Mouse (Mus musculus) heart, embryonic 12.5 days (tissue): Measurements from ENCODE around the gene Acp5. TPM values are rescaled to one million over a fixed set of nuclear protein-coding genes. Genes with fewer than 3 reads are reported as not detected.

Experiments
- ATAC-seq: fragments of 200-750 bp; cut with Nextera tagmentation; 2 replicates; pipeline ENCODE4 v1.8.0; 2017; ENCODE audit warnings: moderate TSS enrichment, moderate library complexity; ENCODE audit not compliant: insufficient number of reproducible peaks, low FRiP score
- H3K27ac ChIP-seq: fragments of 300-500 bp; sonication (generic); 2 replicates; pipeline ENCODE4 v1.5.1; 2016; ENCODE audit warnings: mild to moderate bottlenecking, moderate library complexity; ENCODE audit not compliant: poor library complexity, severe bottlenecking
- H3K27me3 ChIP-seq: fragments of 300-500 bp; sonication (generic); replicated peaks from 2 replicates; pipeline ENCODE4 v1.6.1; 2016; ENCODE audit warnings: mild to moderate bottlenecking, moderate library complexity
- H3K36me3 ChIP-seq: fragments of 300-500 bp; sonication (generic); 2 replicates; pipeline ENCODE4 v1.6.1; 2016; ENCODE audit warnings: mild to moderate bottlenecking, moderate library complexity
- H3K4me1 ChIP-seq: fragments of 300-500 bp; sonication (generic); replicated peaks from 2 replicates; pipeline ENCODE4 v1.6.1; 2016; ENCODE audit warnings: mild to moderate bottlenecking
- H3K4me2 ChIP-seq: fragments of 300-500 bp; sonication (generic); 2 replicates; pipeline ENCODE4 v1.6.1; 2016; ENCODE audit warnings: mild to moderate bottlenecking, moderate library complexity
- H3K4me3 ChIP-seq: fragments of 300-500 bp; sonication (generic); 2 replicates; pipeline ENCODE4 v1.5.1; 2016; ENCODE audit warnings: mild to moderate bottlenecking
- H3K9ac ChIP-seq: fragments of 300-500 bp; sonication (generic); 2 replicates; pipeline ENCODE4 v1.6.1; 2016; ENCODE audit warnings: mild to moderate bottlenecking, moderate library complexity
- H3K9me3 ChIP-seq: fragments of 300-500 bp; sonication (generic); replicated peaks from 2 replicates; pipeline ENCODE4 v1.6.1; 2016; ENCODE audit warnings: mild to moderate bottlenecking, moderate library complexity
- WGBS: fragments of 180-500 bp; shearing (Covaris S2); methylation state at CpG from one replicate; pipeline ENCODE4 v1.1.7; 2016; 5-methylcytosine and 5-hydroxymethylcytosine counted together
- polyA plus RNA-seq: library from polyadenylated mRNA; unstranded; fragments of >200 nt; fragmentation: Nextera tagmentation; extraction: Ambion mirVana; gene quantifications from 2 replicates; pipeline ENCODE4 v1.2.1, GENCODE M21; 2016

The Acp5 gene
- polyA plus RNA-seq, 1 experiment from 2014 or later = 31.6 TPM

- no peak for ATAC-seq
- H3K27me3 ChIP-seq = no peaks in the 10 kb centered on the region
- H3K9ac ChIP-seq = no peak overlapping the region
- no peaks in the 10 kb centered on the region for H3K9me3 ChIP-seq
- H3K27ac ChIP-seq = no peak overlapping the region
- peaks cover 7% of the 10 kb centered on the region; the same call in 1 of the 2 replicates for H3K4me1 ChIP-seq
- no peak overlapping the region for H3K4me3 ChIP-seq
- no peak overlapping the region for H3K4me2 ChIP-seq
- 65% methylated on average over 3 of the region's 3 CpGs for WGBS
- H3K36me3 ChIP-seq = no peaks in the 10 kb centered on the region
Measured at GRCm38 (mm10) chr9:22122005-22122404, 13.5 kb downstream of the Acp5 start.

GRCm38 (mm10) chr9:22121545-22121944 lies 14.0 kb downstream of the Acp5 start:
- Histone ChIP-seq H3K27me3 (no peaks in the 10 kb centered on the region), H3K4me3 (no peak overlapping the region), H3K36me3 (no peaks in the 10 kb centered on the region), H3K9me3 (no peaks in the 10 kb centered on the region), H3K27ac (no peak overlapping the region), H3K9ac (no peak overlapping the region), H3K4me1 (peaks cover 7% of the 10 kb centered on the region; the same call in 1 of the 2 replicates), H3K4me2 (no peak overlapping the region)
- ATAC-seq = no peak

DNA sequence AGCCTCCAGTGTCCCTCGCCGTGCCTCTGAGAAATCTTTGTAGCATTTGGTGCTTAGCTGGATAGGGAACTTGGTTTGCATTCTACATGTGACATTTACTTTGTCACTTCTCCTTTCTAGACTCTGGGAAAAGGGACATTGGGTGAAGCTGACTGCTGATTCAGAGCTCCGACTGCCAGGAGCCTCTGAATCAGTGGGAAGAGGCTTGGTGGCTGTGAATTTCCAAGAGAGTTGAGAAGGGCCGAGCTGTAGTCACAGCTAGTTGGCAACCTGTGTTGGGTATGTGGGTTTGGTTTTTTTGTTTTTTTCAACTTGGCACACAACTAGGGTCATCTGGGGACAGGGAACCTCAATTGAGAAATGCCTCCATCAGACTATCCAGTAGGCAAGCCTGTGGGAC lies 16.0 kb downstream of the Acp5 start:
- H3K36me3 ChIP-seq = no peaks in the 10 kb centered on the region
- H3K4me2 ChIP-seq = no peak overlapping the region
- H3K9ac ChIP-seq = no peak overlapping the region
- ATAC-seq = no peak
- peaks cover 16% of the 10 kb centered on the region for H3K4me1 ChIP-seq
- no peak overlapping the region for H3K27ac ChIP-seq
- H3K27me3 ChIP-seq = no peaks in the 10 kb centered on the region
- 93% methylated on average over 4 of the region's 4 CpGs for WGBS
- no peaks in the 10 kb centered on the region for H3K9me3 ChIP-seq
- H3K4me3 ChIP-seq = no peak overlapping the region

DNA sequence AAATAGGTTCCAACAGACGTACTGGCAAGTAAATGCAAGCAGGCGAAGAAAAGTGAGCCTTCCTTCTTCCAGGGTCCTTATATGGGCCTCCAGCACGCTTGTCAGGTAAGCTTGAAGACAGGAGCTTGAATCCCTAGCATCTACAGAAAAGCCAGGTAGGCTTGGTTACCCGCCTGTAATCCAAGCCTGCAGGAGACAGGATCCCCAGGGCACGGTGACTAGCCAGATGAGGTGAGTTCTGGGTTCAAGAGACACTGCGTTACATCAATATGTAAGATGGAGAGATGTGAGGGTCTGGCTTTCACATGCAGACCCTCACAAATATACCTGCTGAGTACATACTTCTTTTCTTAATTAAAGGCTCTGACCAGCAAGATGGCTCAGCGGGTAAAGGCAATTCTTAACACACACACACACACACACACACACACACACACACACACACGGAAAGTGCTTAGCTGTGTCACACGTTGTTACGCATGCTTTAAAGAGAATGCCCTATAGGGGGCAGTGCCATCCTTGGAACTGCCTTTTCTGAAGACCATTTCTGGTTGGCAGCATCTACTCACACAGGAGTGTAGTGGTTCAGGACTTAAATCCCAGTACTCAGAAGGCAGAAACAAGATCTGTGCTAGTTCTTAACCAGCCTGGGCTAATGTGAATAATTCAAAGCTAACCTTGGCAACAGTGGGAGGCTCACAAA lies 17.6 kb downstream of the Acp5 start:
- no peak overlapping the region for H3K27ac ChIP-seq
- H3K4me1 ChIP-seq = peaks cover 16% of the 10 kb centered on the region
- no peak for ATAC-seq
- peaks cover 14% of the 10 kb centered on the region for H3K36me3 ChIP-seq
- H3K4me3 ChIP-seq = peak overlapping the region; percentile 97
- H3K9ac ChIP-seq = peak overlapping the region; percentile 73; the same call in 1 of the 2 replicates
- 41% methylated on average over 10 of the region's 10 CpGs for WGBS
- H3K27me3 ChIP-seq = no peaks in the 10 kb centered on the region
- H3K4me2 ChIP-seq = peak overlapping the region; percentile 86
- no peaks in the 10 kb centered on the region for H3K9me3 ChIP-seq

GRCm38 (mm10) chr9:22116740-22117426 lies 18.6 kb downstream of the Acp5 start, which contains the start of gene Elof1:
Gene Elof1 (minus strand): TSS chr9:22117172.
- H3K4me1 ChIP-seq = peaks cover 16% of the 10 kb centered on the region
- H3K27me3 ChIP-seq = no peaks in the 10 kb centered on the region
- H3K36me3 ChIP-seq = peaks cover 24% of the 10 kb centered on the region
- WGBS = under 1% methylated on average over 52 of the region's 52 CpGs
- ATAC-seq = peak; percentile 93
- peak within 1 kb of the TSS; percentile 97 for H3K4me3 ChIP-seq
- H3K9ac ChIP-seq = peak within 1 kb of the TSS; percentile 95
- H3K9me3 ChIP-seq = no peaks in the 10 kb centered on the region
- H3K4me2 ChIP-seq = peak within 1 kb of the TSS; percentile 86
- H3K27ac ChIP-seq = peak within 1 kb of the TSS; percentile 49; the same call in 1 of the 2 replicates

- no peak for ATAC-seq
- Histone ChIP-seq H3K9ac (peak overlapping the region; percentile 95), H3K4me3 (peak overlapping the region; percentile 97), H3K36me3 (peaks cover 32% of the 10 kb centered on the region), H3K4me2 (peak overlapping the region; percentile 86), H3K27ac (no peak overlapping the region), H3K27me3 (no peaks in the 10 kb centered on the region), H3K4me1 (peaks cover 16% of the 10 kb centered on the region), H3K9me3 (no peaks in the 10 kb centered on the region)
- WGBS = 34% methylated on average over 15 of the region's 15 CpGs
Measured at GRCm38 (mm10) chr9:22116086-22116485, 19.4 kb downstream of the Acp5 start.

DNA sequence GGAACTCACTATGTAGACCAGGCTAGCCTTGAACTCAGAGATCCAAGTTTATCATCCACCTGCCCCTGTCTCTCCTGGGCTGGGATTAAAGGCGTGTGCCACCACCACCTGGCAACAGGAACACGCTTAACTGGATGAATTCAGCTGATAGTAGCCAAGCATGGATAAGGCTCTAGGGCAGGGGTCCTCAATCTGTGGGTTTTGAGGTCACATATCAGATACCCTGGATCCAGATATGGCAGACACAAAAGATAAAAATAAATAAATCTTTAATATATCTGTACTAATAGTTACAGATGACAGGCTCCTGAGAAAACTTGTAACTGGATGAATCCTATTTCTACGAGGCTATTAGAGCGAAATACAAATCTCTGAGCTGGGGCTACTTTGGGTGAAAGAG lies 19.9 kb downstream of the Acp5 start:
- no peak overlapping the region for H3K27ac ChIP-seq
- no peaks in the 10 kb centered on the region for H3K27me3 ChIP-seq
- H3K9ac ChIP-seq = peak overlapping the region; percentile 95; the same call in 1 of the 2 replicates
- H3K9me3 ChIP-seq = no peaks in the 10 kb centered on the region
- peak overlapping the region; percentile 97 for H3K4me3 ChIP-seq
- H3K4me2 ChIP-seq = peak overlapping the region; percentile 86
- ATAC-seq = no peak
- 93% methylated on average over 4 of the region's 4 CpGs for WGBS
- peaks cover 16% of the 10 kb centered on the region for H3K4me1 ChIP-seq
- H3K36me3 ChIP-seq = peaks cover 36% of the 10 kb centered on the region

- Histone ChIP-seq H3K27me3 (no peaks in the 10 kb centered on the region), H3K4me1 (no peaks in the 10 kb centered on the region), H3K4me3 (no peak overlapping the region), H3K36me3 (peaks cover 97% of the 10 kb centered on the region), H3K9ac (no peak overlapping the region), H3K9me3 (no peaks in the 10 kb centered on the region), H3K4me2 (no peak overlapping the region), H3K27ac (no peak overlapping the region)
- 84% methylated on average over 9 of the region's 9 CpGs for WGBS
- no peak for ATAC-seq
Measured at GRCm38 (mm10) chr9:22108194-22108593, 27.3 kb downstream of the Acp5 start.

GRCm38 (mm10) chr9:22099922-22100321 lies 35.6 kb downstream of the Acp5 start:
- H3K27me3 ChIP-seq = 0 out of 2 replicates have a peak, but pooled peaks cover 9% of the 10 kb centered on the region
- WGBS = under 1% methylated on average over 17 of the region's 18 CpGs
- H3K9ac ChIP-seq = peak overlapping the region; percentile 70
- H3K4me2 ChIP-seq = peak overlapping the region; percentile 66
- peak; percentile 66 for ATAC-seq
- H3K4me1 ChIP-seq = peaks cover 22% of the 10 kb centered on the region
- H3K9me3 ChIP-seq = no peaks in the 10 kb centered on the region
- peak overlapping the region; percentile 82 for H3K27ac ChIP-seq
- H3K36me3 ChIP-seq = peaks cover 36% of the 10 kb centered on the region
- peak overlapping the region; percentile 42 for H3K4me3 ChIP-seq

- H3K9ac ChIP-seq = peak within 1 kb of the TSS; percentile 70
- no peaks in the 10 kb centered on the region for H3K9me3 ChIP-seq
- H3K36me3 ChIP-seq = peaks cover 28% of the 10 kb centered on the region
- 4% methylated on average over 14 of the region's 14 CpGs for WGBS
- peak; percentile 46 for ATAC-seq
- H3K27ac ChIP-seq = peak within 1 kb of the TSS; percentile 82
- H3K27me3 ChIP-seq = 0 out of 2 replicates have a peak, but pooled peaks cover 9% of the 10 kb centered on the region
- H3K4me3 ChIP-seq = peak within 1 kb of the TSS; percentile 42
- H3K4me2 ChIP-seq = peak within 1 kb of the TSS; percentile 66
- H3K4me1 ChIP-seq = peaks cover 22% of the 10 kb centered on the region
Measured at GRCm38 (mm10) chr9:22098993-22099696, 36.4 kb downstream of the Acp5 start, which contains the start of gene Cnn1. Gene Cnn1 (plus strand): TSS chr9:22099216.

- Histone ChIP-seq H3K27me3 (0 out of 2 replicates have a peak, but pooled peaks cover 7% of the 10 kb centered on the region), H3K9me3 (no peaks in the 10 kb centered on the region), H3K9ac (peak overlapping the region; percentile 67), H3K4me3 (peak overlapping the region; percentile 40), H3K36me3 (no peaks in the 10 kb centered on the region), H3K4me2 (peak overlapping the region; percentile 73), H3K27ac (peak overlapping the region; percentile 44; the same call in 1 of the 2 replicates), H3K4me1 (peaks cover 21% of the 10 kb centered on the region)
- 1% methylated on average over 24 of the region's 24 CpGs for WGBS
- ATAC-seq = peak; percentile 74
Measured at GRCm38 (mm10) chr9:22095854-22096307, 39.6 kb downstream of the Acp5 start.
